8 mouse cellular contexts compared by ENCODE assay signal in genomic region chr17:33817969-33818643, GRCm38 (mm10). TPM values are rescaled to one million over a fixed set of nuclear protein-coding genes. Genes with fewer than 3 reads are reported as not detected.
DNase-seq lines count a peak whose midpoint lies in the region; ATAC-seq and TF ChIP-seq lines count a peak whose summit lies in the region.

No protein-coding gene starts in this region.

- no peaks in the 10 kb centered on the region for H3K27me3 ChIP-seq in kidney, embryonic 14.5 days (ENCODE audit: control insufficient read depth, insufficient read depth, low read length)
- H3K27me3 ChIP-seq in forebrain, postnatal 0 days (ENCODE audit: insufficient read depth, low read length) = no peaks in the 10 kb centered on the region
- H3K27me3 ChIP-seq in megakaryocyte, embryonic 14.5 days (replicated peaks) = peaks cover 3% of the 10 kb centered on the region

- H3K4me2 ChIP-seq in kidney, embryonic 14.5 days (replicated peaks; ENCODE audit: low read depth, low read length) = peak overlapping the region; percentile 80
- H3K4me2 ChIP-seq in forebrain, postnatal 0 days (ENCODE audit: low read depth) = peak overlapping the region; percentile 87

- H3K4me1 ChIP-seq in kidney, embryonic 14.5 days (ENCODE audit: control insufficient read depth, insufficient read depth, low read length) = peaks cover 31% of the 10 kb centered on the region
- peaks cover 6% of the 10 kb centered on the region for H3K4me1 ChIP-seq in bone marrow, adult 2 months (ENCODE audit: control insufficient read depth, insufficient read depth, low read length)
- H3K4me1 ChIP-seq in forebrain, postnatal 0 days (ENCODE audit: insufficient read depth) = peaks cover 13% of the 10 kb centered on the region; the same call in 1 of the 2 replicates
- peaks cover 67% of the 10 kb centered on the region for H3K4me1 ChIP-seq in megakaryocyte, embryonic 14.5 days

- no peak for TF ChIP-seq POLR2A in bone marrow, adult 2 months (IDR thresholded peaks at IDR 0.05; ENCODE audit: borderline replicate concordance, control insufficient read depth, low read depth, low read length)

- peak overlapping the region; percentile 58 for H3K4me3 ChIP-seq in kidney, embryonic 14.5 days (ENCODE audit: low read length)
- peak overlapping the region; percentile 68 for H3K4me3 ChIP-seq in bone marrow, adult 2 months (replicated peaks; ENCODE audit: control insufficient read depth, low read depth, low read length)
- peak overlapping the region; percentile 44 for H3K4me3 ChIP-seq in forebrain, postnatal 0 days (ENCODE audit: low read depth, low read length)
- H3K4me3 ChIP-seq in megakaryocyte, embryonic 14.5 days (replicated peaks) = peak overlapping the region; percentile 96

- no peak for DNase-seq in kidney, postnatal 10 days
- DNase-seq in forebrain, postnatal 0 days = no peak
- no peak for DNase-seq in natural killer cell, adult 2 months (ENCODE audit: low spot score in 2 of 2)
- DNase-seq in layer of hippocampus, adult 8-10 months (ENCODE audit: low spot score in 2 of 2) = no peak
- no peak for DNase-seq in urinary bladder, postnatal 14 days (ENCODE audit: low spot score)

- TF ChIP-seq CTCF in bone marrow, adult 2 months (IDR thresholded peaks at IDR 0.05; ENCODE audit: control insufficient read depth, insufficient read depth, low read length) = no peak
- no peak for TF ChIP-seq CTCF in forebrain, postnatal 0 days (IDR thresholded peaks at IDR 0.05; ENCODE audit: low read depth)

- H3K36me3 ChIP-seq in kidney, embryonic 14.5 days (ENCODE audit: control insufficient read depth, insufficient read depth, low read length) = peaks cover 45% of the 10 kb centered on the region
- H3K36me3 ChIP-seq in forebrain, postnatal 0 days (ENCODE audit: insufficient read depth) = peaks cover 37% of the 10 kb centered on the region
- H3K36me3 ChIP-seq in megakaryocyte, embryonic 14.5 days (replicated peaks; ENCODE audit: low read length) = peaks cover 49% of the 10 kb centered on the region

- peak overlapping the region; percentile 89 for H3K27ac ChIP-seq in kidney, embryonic 14.5 days (ENCODE audit: low read depth, low read length)
- H3K27ac ChIP-seq in bone marrow, adult 2 months (ENCODE audit: control insufficient read depth, insufficient read depth, low read depth, low read length, poor library complexity) = peak overlapping the region; percentile 94
- H3K27ac ChIP-seq in forebrain, postnatal 0 days (ENCODE audit: low read depth, low read length) = peak overlapping the region; percentile 88

- peak; percentile 47 for ATAC-seq in kidney, embryonic 14.5 days (ENCODE audit: low FRiP score, low TSS enrichment)
- ATAC-seq in forebrain, postnatal 0 days = peak; percentile 40

- WGBS in kidney, embryonic 14.5 days = 11% methylated on average over 33 of the region's 33 CpGs
- 14% methylated on average over 33 of the region's 33 CpGs for WGBS in bone marrow, adult 2 months
- WGBS in forebrain, postnatal 0 days = 18% methylated on average over 33 of the region's 33 CpGs

- peak overlapping the region; percentile 82 for H3K9ac ChIP-seq in kidney, embryonic 14.5 days (ENCODE audit: low read depth, low read length)
- H3K9ac ChIP-seq in forebrain, postnatal 0 days = peak overlapping the region; percentile 73

- H3K9me3 ChIP-seq in kidney, embryonic 14.5 days (ENCODE audit: control insufficient read depth, low read length) = no peaks in the 10 kb centered on the region
- H3K9me3 ChIP-seq in forebrain, postnatal 0 days (ENCODE audit: low read length) = no peaks in the 10 kb centered on the region
- no peaks in the 10 kb centered on the region for H3K9me3 ChIP-seq in megakaryocyte, embryonic 14.5 days

RNA-seq across cellular contexts. Expression of gene Rps28, which starts 6.3 kb away (rescaled TPM):
- polyA plus RNA-seq in kidney, embryonic 14.5 days (2014; fragmentation: Nextera tagmentation; extraction: Ambion mirVana) = 1,210 and 1,489 TPM in 2 replicates
- 900 and 1,879 TPM in 2 replicates for polyA plus RNA-seq in bone marrow, adult 2 months (2011; ENCODE audit: insufficient read depth, insufficient read length, low replicate concordance, missing spikeins)
- 589 and 1,055 TPM in 2 replicates for total RNA-seq in forebrain, postnatal 0 days (2014; rRNA removed)
- 603 and 823 TPM in 2 replicates for polyA plus RNA-seq in forebrain, postnatal 0 days (2015; fragmentation: Nextera tagmentation; extraction: Ambion mirVana)
- polyA plus RNA-seq in megakaryocyte, embryonic 14.5 days (2012; ENCODE audit: insufficient read depth, low replicate concordance) = 840 and 6,431 TPM in 2 replicates
- 100 to 1,000 TPM; 686 to 890 (median 782) TPM for total RNA-seq in layer of hippocampus, adult 8-10 months (2022)

RNA-seq across cellular contexts. Expression of gene Ndufa7, which starts 6.3 kb away (rescaled TPM):
- polyA plus RNA-seq in kidney, embryonic 14.5 days (2014; fragmentation: Nextera tagmentation; extraction: Ambion mirVana) = 504 and 675 TPM in 2 replicates
- 68.0 and 157 TPM in 2 replicates for polyA plus RNA-seq in bone marrow, adult 2 months (2011; ENCODE audit: insufficient read depth, insufficient read length, low replicate concordance, missing spikeins)
- total RNA-seq in forebrain, postnatal 0 days (2014; rRNA removed) = 258 and 291 TPM in 2 replicates
- 529 and 626 TPM in 2 replicates for polyA plus RNA-seq in forebrain, postnatal 0 days (2015; fragmentation: Nextera tagmentation; extraction: Ambion mirVana)
- polyA plus RNA-seq in megakaryocyte, embryonic 14.5 days (2012; ENCODE audit: insufficient read depth, low replicate concordance) = 1,277 and 1,645 TPM in 2 replicates
- total RNA-seq in layer of hippocampus, adult 8-10 months (2022) = 100 to 1,000 TPM; 196 to 215 (median 203) TPM

RNA-seq across cellular contexts. Expression of gene Kank3, which starts 7.8 kb away (rescaled TPM):
- 49.9 and 52.1 TPM in 2 replicates for polyA plus RNA-seq in kidney, embryonic 14.5 days (2014; fragmentation: Nextera tagmentation; extraction: Ambion mirVana)
- 23.0 and 52.7 TPM in 2 replicates for polyA plus RNA-seq in bone marrow, adult 2 months (2011; ENCODE audit: insufficient read depth, insufficient read length, low replicate concordance, missing spikeins)
- 36.5 and 42.7 TPM in 2 replicates for total RNA-seq in forebrain, postnatal 0 days (2014; rRNA removed)
- 35.8 and 43.4 TPM in 2 replicates for polyA plus RNA-seq in forebrain, postnatal 0 days (2015; fragmentation: Nextera tagmentation; extraction: Ambion mirVana)
- 3.8 and 3.9 TPM in 2 replicates for polyA plus RNA-seq in megakaryocyte, embryonic 14.5 days (2012; ENCODE audit: insufficient read depth, low replicate concordance)
- total RNA-seq in layer of hippocampus, adult 8-10 months (2022) = 10 to 100 TPM; 26.9 to 41.2 (median 31.4) TPM

RNA-seq across cellular contexts. Expression of gene Cd320, which starts 24.8 kb away (rescaled TPM):
- 111 and 121 TPM in 2 replicates for polyA plus RNA-seq in kidney, embryonic 14.5 days (2014; fragmentation: Nextera tagmentation; extraction: Ambion mirVana)
- 2.8 and 4.6 TPM in 2 replicates for polyA plus RNA-seq in bone marrow, adult 2 months (2011; ENCODE audit: insufficient read depth, insufficient read length, low replicate concordance, missing spikeins)
- 17.2 and 27.5 TPM in 2 replicates for total RNA-seq in forebrain, postnatal 0 days (2014; rRNA removed)
- polyA plus RNA-seq in forebrain, postnatal 0 days (2015; fragmentation: Nextera tagmentation; extraction: Ambion mirVana) = 50.3 and 53.6 TPM in 2 replicates
- 16.0 and 94.0 TPM in 2 replicates for polyA plus RNA-seq in megakaryocyte, embryonic 14.5 days (2012; ENCODE audit: insufficient read depth, low replicate concordance)
- total RNA-seq in layer of hippocampus, adult 8-10 months (2022) = 10 to 100 TPM; 22.8 to 26.0 (median 25.1) TPM

RNA-seq across cellular contexts. Expression of gene Angptl4, which starts 36.5 kb away (rescaled TPM):
- 18.4 and 19.4 TPM in 2 replicates for polyA plus RNA-seq in kidney, embryonic 14.5 days (2014; fragmentation: Nextera tagmentation; extraction: Ambion mirVana)
- 3.4 and 7.4 TPM in 2 replicates for polyA plus RNA-seq in bone marrow, adult 2 months (2011; ENCODE audit: insufficient read depth, insufficient read length, low replicate concordance, missing spikeins)
- total RNA-seq in forebrain, postnatal 0 days (2014; rRNA removed) = 13.2 and 17.2 TPM in 2 replicates
- polyA plus RNA-seq in forebrain, postnatal 0 days (2015; fragmentation: Nextera tagmentation; extraction: Ambion mirVana) = 24.4 and 25.2 TPM in 2 replicates
- polyA plus RNA-seq in megakaryocyte, embryonic 14.5 days (2012; ENCODE audit: insufficient read depth, low replicate concordance) = 0.59 and 1.5 TPM in 2 replicates
- 1 to 10 TPM; 1.7 to 3.0 (median 2.2) TPM for total RNA-seq in layer of hippocampus, adult 8-10 months (2022)

Comparison
In these comparisons a context has a peak if more than half of its experiments do, and no peak if none do; other contexts are left out.
1. H3K4me3 ChIP-seq: peak in every context shown above with its lines; median percentile 96 in megakaryocyte, embryonic 14.5 days; 68 in bone marrow, adult 2 months; 58 in kidney, embryonic 14.5 days; 44 in forebrain, postnatal 0 days.